Mouse (Mus musculus): ENCODE measurements around the gene Sv2b. TPM values are rescaled to one million over a fixed set of nuclear protein-coding genes. Genes with fewer than 3 reads are reported as not detected.
"Not testable (repeated sequence)": the region's sequence is repeated elsewhere in the genome, so short reads cannot be mapped to it uniquely, and the experiment has no call there.

The Sv2b gene
- polyA plus RNA-seq, 1 experiment from 2014 or later = 20.2 TPM

DNA sequence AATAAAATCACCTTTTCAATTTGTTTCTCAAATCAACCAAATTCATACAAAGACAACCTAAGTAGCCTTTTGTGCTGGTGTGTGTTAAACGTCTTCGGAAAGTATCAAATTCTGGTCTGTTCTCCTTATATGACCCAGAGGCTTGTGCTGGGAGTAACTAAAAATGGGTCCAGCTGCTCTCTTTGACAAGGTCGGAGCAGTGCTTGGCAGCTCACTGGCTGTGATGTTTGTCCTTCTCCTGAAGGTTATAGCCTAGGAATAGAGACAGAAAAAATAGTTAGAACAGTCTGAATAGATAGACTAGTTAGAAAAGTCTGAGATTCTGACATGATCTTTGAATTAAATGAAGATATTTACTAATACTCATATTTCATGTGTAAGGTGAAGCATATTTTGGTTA, 102.4 kb downstream of the Sv2b start:
- Histone ChIP-seq H3K9ac (replicated peaks) (no peak overlapping the region), H3K27ac (replicated peaks) (no peak overlapping the region), H3K36me3 (no peaks in the 10 kb centered on the region), H3K9me3 (replicated peaks) (no peaks in the 10 kb centered on the region), H3K4me3 (replicated peaks) (no peak overlapping the region), H3K4me2 (no peak overlapping the region), H3K4me1 (peaks cover 9% of the 10 kb centered on the region; the same call in 1 of the 2 replicates), H3K27me3 (replicated peaks) (no peaks in the 10 kb centered on the region)
- ATAC-seq (ENCODE audit: low FRiP score) = no peak
- 92% methylated on average over 3 of the region's 3 CpGs for WGBS

GRCm38 (mm10) chr7:75205386-75205785, 103.7 kb downstream of the Sv2b start:
- WGBS = 74% methylated on average over 3 of the region's 3 CpGs
- no peak overlapping the region for H3K9ac ChIP-seq (replicated peaks)
- H3K36me3 ChIP-seq = no peaks in the 10 kb centered on the region
- H3K27me3 ChIP-seq (replicated peaks) = no peaks in the 10 kb centered on the region
- no peak overlapping the region for H3K27ac ChIP-seq (replicated peaks)
- 0 out of 2 replicates have a peak, but pooled peaks cover 3% of the 10 kb centered on the region for H3K9me3 ChIP-seq (replicated peaks)
- no peak for ATAC-seq (ENCODE audit: low FRiP score)
- H3K4me1 ChIP-seq = peaks cover 9% of the 10 kb centered on the region; the same call in 1 of the 2 replicates
- no peak overlapping the region for H3K4me2 ChIP-seq
- no peak overlapping the region for H3K4me3 ChIP-seq (replicated peaks)

GRCm38 (mm10) chr7:75194919-75195230, 114.2 kb downstream of the Sv2b start:
- not testable (repeated sequence) for H3K9me3 ChIP-seq (replicated peaks); ATAC-seq (ENCODE audit: low FRiP score); H3K27ac ChIP-seq (replicated peaks); H3K4me3 ChIP-seq (replicated peaks); H3K4me1 ChIP-seq; H3K36me3 ChIP-seq; H3K9ac ChIP-seq (replicated peaks); H3K27me3 ChIP-seq (replicated peaks); H3K4me2 ChIP-seq
- 91% methylated on average over 1 of the region's 1 CpGs for WGBS

- 96% methylated on average over 4 of the region's 4 CpGs for WGBS
- Histone ChIP-seq H3K36me3 (no peaks in the 10 kb centered on the region), H3K4me2 (no peak overlapping the region), H3K9me3 (replicated peaks) (no peaks in the 10 kb centered on the region), H3K9ac (replicated peaks) (no peak overlapping the region), H3K27ac (replicated peaks) (no peak overlapping the region), H3K4me1 (no peaks in the 10 kb centered on the region), H3K27me3 (replicated peaks) (no peaks in the 10 kb centered on the region), H3K4me3 (replicated peaks) (no peak overlapping the region)
- no peak for ATAC-seq (ENCODE audit: low FRiP score)
These were observed 114.7 kb downstream of the Sv2b start for GRCm38 (mm10) chr7:75194158-75194918.

DNA sequence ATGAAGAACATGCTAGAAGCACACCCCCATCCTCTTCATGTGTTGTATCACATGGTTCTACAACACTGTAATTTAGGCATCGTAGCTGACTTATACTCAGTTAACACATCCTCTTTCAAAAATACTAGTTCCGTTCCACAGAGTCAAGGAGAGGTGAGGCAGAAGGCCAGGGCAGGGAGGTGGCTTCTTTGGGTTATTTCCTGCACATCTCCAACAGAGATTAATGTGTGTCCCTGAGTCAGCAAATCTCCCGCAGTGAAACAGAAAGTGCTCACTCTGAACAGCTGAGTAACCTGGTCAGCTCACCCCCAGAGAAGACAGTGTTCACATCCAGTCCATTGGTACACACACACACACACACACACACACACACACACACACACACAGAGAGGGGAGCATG, 118.9 kb downstream of the Sv2b start:
- no peak for ATAC-seq (ENCODE audit: low FRiP score)
- Histone ChIP-seq H3K4me3 (replicated peaks) (no peak overlapping the region), H3K27ac (replicated peaks) (no peak overlapping the region), H3K27me3 (replicated peaks) (no peaks in the 10 kb centered on the region), H3K9ac (replicated peaks) (no peak overlapping the region), H3K4me1 (no peaks in the 10 kb centered on the region), H3K4me2 (no peak overlapping the region), H3K9me3 (replicated peaks) (no peaks in the 10 kb centered on the region), H3K36me3 (no peaks in the 10 kb centered on the region)
- 78% methylated on average over 3 of the region's 3 CpGs for WGBS

DNA sequence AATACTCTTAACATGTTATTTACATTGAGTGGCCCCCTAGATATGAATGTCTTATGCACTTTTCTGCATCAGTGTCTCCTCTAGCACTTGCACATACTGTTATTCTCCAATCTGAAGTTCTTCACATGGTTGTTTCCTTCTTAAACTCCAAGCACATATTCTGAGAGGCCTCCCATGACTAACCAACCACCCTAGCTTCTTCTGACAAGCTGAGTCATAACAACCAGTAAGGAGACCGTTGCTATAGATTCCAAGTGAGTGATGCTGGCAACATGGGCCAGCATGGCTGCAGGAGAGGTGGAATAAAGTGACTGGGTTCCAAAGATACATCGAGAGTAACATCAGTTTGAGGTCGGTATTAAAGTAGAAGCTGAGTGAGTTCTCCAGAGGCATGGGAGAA, 134.0 kb downstream of the Sv2b start:
- WGBS = 88% methylated on average over 3 of the region's 3 CpGs
- no peak for ATAC-seq (ENCODE audit: low FRiP score)
- H3K27ac ChIP-seq (replicated peaks) = no peak overlapping the region
- H3K9me3 ChIP-seq (replicated peaks) = no peaks in the 10 kb centered on the region
- no peak overlapping the region for H3K9ac ChIP-seq (replicated peaks)
- H3K4me3 ChIP-seq (replicated peaks) = no peak overlapping the region
- no peaks in the 10 kb centered on the region for H3K36me3 ChIP-seq
- H3K4me1 ChIP-seq = no peaks in the 10 kb centered on the region
- no peak overlapping the region for H3K4me2 ChIP-seq
- H3K27me3 ChIP-seq (replicated peaks) = no peaks in the 10 kb centered on the region

- no peaks in the 10 kb centered on the region for H3K9me3 ChIP-seq (replicated peaks)
- H3K9ac ChIP-seq (replicated peaks) = no peak overlapping the region
- H3K4me2 ChIP-seq = no peak overlapping the region
- no peaks in the 10 kb centered on the region for H3K27me3 ChIP-seq (replicated peaks)
- no peak for ATAC-seq (ENCODE audit: low FRiP score)
- WGBS = 67% methylated on average over 3 of the region's 3 CpGs
- H3K4me3 ChIP-seq (replicated peaks) = no peak overlapping the region
- no peak overlapping the region for H3K27ac ChIP-seq (replicated peaks)
- H3K4me1 ChIP-seq = no peaks in the 10 kb centered on the region
- H3K36me3 ChIP-seq = no peaks in the 10 kb centered on the region
These were observed 141.6 kb downstream of the Sv2b start for GRCm38 (mm10) chr7:75167481-75167880.

- H3K27ac ChIP-seq (replicated peaks) = no peak overlapping the region
- H3K9me3 ChIP-seq (replicated peaks) = no peaks in the 10 kb centered on the region
- no peak for ATAC-seq (ENCODE audit: low FRiP score)
- no peak overlapping the region for H3K9ac ChIP-seq (replicated peaks)
- H3K4me2 ChIP-seq = no peak overlapping the region
- H3K4me1 ChIP-seq = peaks cover 4% of the 10 kb centered on the region
- H3K36me3 ChIP-seq = no peaks in the 10 kb centered on the region
- no peaks in the 10 kb centered on the region for H3K27me3 ChIP-seq (replicated peaks)
- WGBS = 91% methylated on average over 1 of the region's 1 CpGs
- no peak overlapping the region for H3K4me3 ChIP-seq (replicated peaks)
These were observed 161.9 kb downstream of the Sv2b start for GRCm38 (mm10) chr7:75147174-75147573.

DNA sequence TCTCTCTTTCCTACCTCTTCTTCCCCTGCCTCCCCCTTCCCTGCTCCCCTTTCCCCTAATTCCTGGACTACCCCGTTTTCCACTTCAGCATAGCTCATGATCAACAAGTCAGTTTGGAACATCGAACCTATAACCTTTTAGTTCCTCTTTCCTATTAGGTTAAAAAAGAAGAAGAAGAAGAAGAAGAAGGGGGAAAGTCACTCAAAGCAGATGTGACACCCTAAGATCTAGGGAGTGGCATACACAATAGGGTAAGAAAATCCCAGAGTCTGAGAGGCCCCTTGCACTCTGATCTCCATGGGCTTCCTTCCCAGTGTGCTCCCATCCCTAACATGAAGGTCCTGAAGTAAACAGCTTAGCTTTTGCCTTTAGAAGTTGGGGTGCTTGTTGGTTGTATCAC, 166.3 kb downstream of the Sv2b start:
- Histone ChIP-seq H3K27ac (replicated peaks) (no peak overlapping the region), H3K36me3 (no peaks in the 10 kb centered on the region), H3K4me2 (no peak overlapping the region), H3K9ac (replicated peaks) (no peak overlapping the region), H3K9me3 (replicated peaks) (no peaks in the 10 kb centered on the region), H3K4me1 (peaks cover 10% of the 10 kb centered on the region), H3K4me3 (replicated peaks) (no peak overlapping the region), H3K27me3 (replicated peaks) (no peaks in the 10 kb centered on the region; the same call in 1 of the 2 replicates)
- ATAC-seq (ENCODE audit: low FRiP score) = no peak
- WGBS = 55% methylated on average over 2 of the region's 2 CpGs

- Histone ChIP-seq H3K4me3 (replicated peaks) (peak overlapping the region; percentile 20), H3K27ac (replicated peaks) (no peak overlapping the region)
These were observed 167.0 kb downstream of the Sv2b start for GRCm38 (mm10) chr7:75141919-75142700.

DNA sequence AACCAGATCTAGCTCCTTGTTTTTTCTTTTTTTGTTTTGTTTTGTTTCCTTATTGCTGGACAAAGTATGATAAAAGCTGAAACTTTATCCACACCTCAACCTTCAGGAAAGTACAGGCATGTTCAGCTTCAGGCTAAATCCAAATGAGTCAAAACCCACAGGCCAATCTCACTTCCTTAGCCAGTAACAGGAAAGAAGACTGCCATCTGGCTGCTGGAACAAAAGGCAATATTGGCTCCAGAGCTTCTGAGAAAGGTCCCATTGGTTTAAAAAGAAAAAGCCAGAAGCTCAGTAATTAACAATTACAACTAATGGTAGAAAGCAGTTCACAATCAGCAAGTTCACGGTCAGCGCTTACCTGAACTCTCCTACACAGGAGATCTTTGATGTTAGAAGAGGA, 169.8 kb downstream of the Sv2b start:
- Histone ChIP-seq H3K9ac (replicated peaks) (no peak overlapping the region), H3K4me2 (no peak overlapping the region), H3K4me1 (peaks cover 13% of the 10 kb centered on the region), H3K27me3 (replicated peaks) (no peaks in the 10 kb centered on the region; the same call in 1 of the 2 replicates), H3K27ac (replicated peaks) (no peak overlapping the region), H3K36me3 (no peaks in the 10 kb centered on the region), H3K4me3 (replicated peaks) (no peak overlapping the region), H3K9me3 (replicated peaks) (no peaks in the 10 kb centered on the region)
- no peak for ATAC-seq (ENCODE audit: low FRiP score)
- WGBS = 77% methylated on average over 2 of the region's 2 CpGs

More at GRCm38 (mm10) chr7:75141919-75142700, 167.0 kb downstream of the Sv2b start:
- H3K4me1 ChIP-seq = peaks cover 10% of the 10 kb centered on the region
- no peak overlapping the region for H3K9ac ChIP-seq (replicated peaks)
- 8% methylated on average over 17 of the region's 17 CpGs for WGBS
- no peaks in the 10 kb centered on the region; the same call in 1 of the 2 replicates for H3K27me3 ChIP-seq (replicated peaks)
- H3K4me2 ChIP-seq = peak overlapping the region; percentile 51
- 0 out of 2 replicates have a peak, but pooled peaks have one; percentile 17 for ATAC-seq (ENCODE audit: low FRiP score)
- H3K9me3 ChIP-seq (replicated peaks) = no peaks in the 10 kb centered on the region
- no peaks in the 10 kb centered on the region for H3K36me3 ChIP-seq
